8 mouse cellular contexts compared by ENCODE assay signal in the genomic region with DNA sequence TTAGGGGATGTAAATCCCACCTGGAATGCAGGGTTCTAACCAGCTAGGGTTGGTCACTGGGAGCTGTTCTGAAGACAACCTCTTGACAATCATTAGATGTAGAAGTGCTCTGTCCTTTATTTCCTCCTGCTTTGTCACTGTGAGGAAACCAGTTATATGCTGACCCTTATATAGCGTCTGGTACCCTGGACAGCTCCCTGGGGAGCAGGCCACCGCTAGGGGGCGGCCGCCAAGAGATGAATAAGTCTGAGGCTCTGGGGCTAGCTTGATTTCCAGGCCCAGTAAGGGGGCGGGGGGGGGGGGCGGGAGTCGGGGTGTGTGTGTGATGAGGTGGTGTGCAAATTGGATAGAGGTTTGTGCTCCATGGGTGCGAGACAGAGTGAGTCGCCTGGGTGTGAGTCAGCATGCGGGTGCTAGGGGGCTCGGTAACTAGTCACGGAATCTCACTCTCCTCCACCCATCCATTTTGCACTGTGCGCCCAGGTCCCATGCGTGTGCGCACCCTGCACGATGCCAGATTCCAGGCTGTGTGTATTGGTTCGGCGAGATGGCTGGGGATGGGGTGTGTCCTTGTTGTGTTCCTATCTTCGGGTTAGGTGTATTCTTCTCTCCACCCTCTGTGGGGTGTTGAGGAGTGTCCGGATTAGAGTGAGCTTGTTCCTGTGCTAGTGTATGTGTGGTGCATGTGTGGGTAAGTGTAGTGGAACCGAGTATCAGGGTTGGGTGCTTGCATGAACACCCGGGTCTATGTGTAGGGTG. TPM values are rescaled to one million over a fixed set of nuclear protein-coding genes. Genes with fewer than 3 reads are reported as not detected.
A peak's percentile ranks its signal among the peaks of the same experiment; 100 is the strongest.
DNase-seq lines count a peak whose midpoint lies in the region; ATAC-seq and TF ChIP-seq lines count a peak whose summit lies in the region.

A gene (plus strand): TSS at position 635 of the 759 bp plus-strand sequence.

- H3K4me1 ChIP-seq in heart, embryonic 12.5 days (replicated peaks): peaks cover 9% of the 10 kb centered on the region; the same call in 1 of the 2 replicates
- peaks cover 17% of the 10 kb centered on the region for H3K4me1 ChIP-seq in kidney, embryonic 15.5 days
- H3K4me1 ChIP-seq in liver, embryonic 11.5 days (replicated peaks; ENCODE audit: control insufficient read depth, insufficient read depth, low read length): no peaks in the 10 kb centered on the region
- H3K4me1 ChIP-seq in olfactory bulb, adult 2 months (ENCODE audit: control insufficient read depth, insufficient read depth, low read length): peaks cover 9% of the 10 kb centered on the region; the same call in 1 of the 2 replicates

- ATAC-seq in heart, embryonic 12.5 days (ENCODE audit: insufficient number of reproducible peaks, low FRiP score): peak; percentile 22; the same call in 1 of the 2 replicates
- peak; percentile 79 for ATAC-seq in kidney, embryonic 15.5 days (replicated peaks; ENCODE audit: low FRiP score)
- peak; percentile 57 for ATAC-seq in liver, embryonic 11.5 days (replicated peaks; ENCODE audit: low FRiP score)

- TF ChIP-seq CTCF in brain, embryonic 14.5 days (IDR thresholded peaks at IDR 0.05; ENCODE audit: borderline replicate concordance, extremely low read depth, insufficient read depth, insufficient read length): peak; percentile 77
- TF ChIP-seq CTCF in olfactory bulb, adult 2 months (IDR thresholded peaks at IDR 0.05; ENCODE audit: insufficient read depth, low read depth, low read length): peak; percentile 61

- H3K4me2 ChIP-seq in heart, embryonic 12.5 days: peak within 1 kb of the TSS; percentile 53
- peak within 1 kb of the TSS; percentile 57 for H3K4me2 ChIP-seq in kidney, embryonic 15.5 days
- H3K4me2 ChIP-seq in liver, embryonic 11.5 days: peak within 1 kb of the TSS; percentile 48

- DNase-seq in heart, adult 8-10 months (ENCODE audit: low spot score): no peak
- DNase-seq in brain, embryonic 14.5 days (ENCODE audit: low read depth): peak; percentile 70
- DNase-seq in frontal cortex, adult 2 months (ENCODE audit: extremely low spot score in 1 of 2, low spot score in 1 of 2): peak in 1 of 2 experiments; percentile 75
- DNase-seq in liver, embryonic 11.5 days (ENCODE audit: low spot score): peak; percentile 60
- DNase-seq in thymus, postnatal 4 days: peak; percentile 52

- WGBS in heart, embryonic 12.5 days: 4% methylated on average over 22 of the region's 22 CpGs
- 3% methylated on average over 22 of the region's 22 CpGs for WGBS in kidney, embryonic 15.5 days
- 5% methylated on average over 21 of the region's 22 CpGs for WGBS in liver, embryonic 11.5 days
- WGBS in olfactory bulb, adult 2 months: 1% methylated on average over 21 of the region's 22 CpGs

- 0 out of 2 replicates have a peak, but pooled peaks cover 3% of the 10 kb centered on the region for H3K9me3 ChIP-seq in heart, embryonic 12.5 days (replicated peaks)
- no peaks in the 10 kb centered on the region for H3K9me3 ChIP-seq in kidney, embryonic 15.5 days (replicated peaks)
- no peaks in the 10 kb centered on the region for H3K9me3 ChIP-seq in liver, embryonic 11.5 days (ENCODE audit: control insufficient read depth, low read length)

- no peak within 1 kb of the TSS for H3K27ac ChIP-seq in heart, embryonic 12.5 days (ENCODE audit: poor library complexity, severe bottlenecking)
- H3K27ac ChIP-seq in kidney, embryonic 15.5 days: no peak within 1 kb of the TSS
- H3K27ac ChIP-seq in liver, embryonic 11.5 days (ENCODE audit: low read depth, low read length): no peak within 1 kb of the TSS
- 0 out of 2 replicates have a peak within 1 kb of the TSS, but pooled peaks have one; percentile 16 for H3K27ac ChIP-seq in olfactory bulb, adult 2 months (ENCODE audit: insufficient read depth, low read depth, low read length)

- H3K4me3 ChIP-seq in heart, embryonic 12.5 days: peak within 1 kb of the TSS; percentile 33
- peak within 1 kb of the TSS; percentile 32 for H3K4me3 ChIP-seq in kidney, embryonic 15.5 days (replicated peaks)
- peak within 1 kb of the TSS; percentile 28 for H3K4me3 ChIP-seq in liver, embryonic 11.5 days (ENCODE audit: low read depth, low read length)
- H3K4me3 ChIP-seq in olfactory bulb, adult 2 months (ENCODE audit: insufficient read depth, low read depth, low read length): peak within 1 kb of the TSS; percentile 65

- H3K36me3 ChIP-seq in heart, embryonic 12.5 days: no peaks in the 10 kb centered on the region
- H3K36me3 ChIP-seq in kidney, embryonic 15.5 days: no peaks in the 10 kb centered on the region
- H3K36me3 ChIP-seq in liver, embryonic 11.5 days (ENCODE audit: control insufficient read depth, insufficient read depth, low read length): no peaks in the 10 kb centered on the region

- no peak for TF ChIP-seq POLR2A in brain, embryonic 14.5 days (IDR thresholded peaks at IDR 0.05; ENCODE audit: borderline replicate concordance, extremely low read depth, insufficient read depth, insufficient read length, poor library complexity, severe bottlenecking)
- no peak for TF ChIP-seq POLR2A in olfactory bulb, adult 2 months (IDR thresholded peaks at IDR 0.05; ENCODE audit: insufficient read depth, low read depth, low read length)

- no peak within 1 kb of the TSS for H3K9ac ChIP-seq in heart, embryonic 12.5 days
- H3K9ac ChIP-seq in kidney, embryonic 15.5 days: no peak within 1 kb of the TSS
- no peak within 1 kb of the TSS for H3K9ac ChIP-seq in liver, embryonic 11.5 days (ENCODE audit: low read depth, low read length)

- H3K27me3 ChIP-seq in heart, embryonic 12.5 days (replicated peaks): peaks cover 73% of the 10 kb centered on the region
- peaks cover 58% of the 10 kb centered on the region for H3K27me3 ChIP-seq in kidney, embryonic 15.5 days
- H3K27me3 ChIP-seq in liver, embryonic 11.5 days (replicated peaks; ENCODE audit: control insufficient read depth, insufficient read depth, low read length): peaks cover 32% of the 10 kb centered on the region

RNA-seq across cellular contexts. Expression of the gene that starts here (rescaled TPM):
- polyA plus RNA-seq in heart, embryonic 12.5 days (2016; fragmentation: Nextera tagmentation; extraction: Ambion mirVana): 0.22 TPM in 2 replicates
- total RNA-seq in heart, adult 8-10 months (2022): not detected
- 6.8 and 8.8 TPM in 2 replicates for polyA plus RNA-seq in brain, embryonic 14.5 days (2012; rRNA removed)
- 47.4 and 47.8 TPM in 2 replicates for polyA plus RNA-seq in frontal cortex, adult 2 months (2012; rRNA removed)
- polyA plus RNA-seq in kidney, embryonic 15.5 days (2015; fragmentation: Nextera tagmentation; extraction: Ambion mirVana): 0.59 and 1.2 TPM in 2 replicates
- 0.69 and 0.96 TPM in 2 replicates for polyA plus RNA-seq in liver, embryonic 11.5 days (2014; fragmentation: Nextera tagmentation; extraction: Ambion mirVana)
- not detected in 2 replicates for polyA plus RNA-seq in olfactory bulb, adult 2 months (2012; ENCODE audit: insufficient read depth, insufficient read length, low replicate concordance, missing spikeins)

Comparison
In these comparisons a context has a peak if more than half of its experiments do, and no peak if none do; other contexts are left out.
1. Peak in ATAC-seq, H3K4me3 ChIP-seq and H3K4me2 ChIP-seq in heart, embryonic 12.5 days; RNA of the gene not detected or under 1 TPM.
2. Peak in DNase-seq, ATAC-seq, H3K4me3 ChIP-seq and H3K4me2 ChIP-seq in liver, embryonic 11.5 days; RNA of the gene not detected or under 1 TPM.
3. ATAC-seq: peak in every context shown above with its lines; median percentile 79 in kidney, embryonic 15.5 days; 57 in liver, embryonic 11.5 days; 22 in heart, embryonic 12.5 days.